Mouse (Mus musculus) urinary bladder, postnatal 10 days (tissue): ENCODE measurements around the gene Prr19.
"Not testable (repeated sequence)": the region's sequence is repeated elsewhere in the genome, so short reads cannot be mapped to it uniquely, and the experiment has no call there.

Experiments
- DNase-seq: peaks from one replicate; pipeline ENCODE4 v3.0.0; 2022; ENCODE audit warnings: low spot score

Prr19 gene

DNA sequence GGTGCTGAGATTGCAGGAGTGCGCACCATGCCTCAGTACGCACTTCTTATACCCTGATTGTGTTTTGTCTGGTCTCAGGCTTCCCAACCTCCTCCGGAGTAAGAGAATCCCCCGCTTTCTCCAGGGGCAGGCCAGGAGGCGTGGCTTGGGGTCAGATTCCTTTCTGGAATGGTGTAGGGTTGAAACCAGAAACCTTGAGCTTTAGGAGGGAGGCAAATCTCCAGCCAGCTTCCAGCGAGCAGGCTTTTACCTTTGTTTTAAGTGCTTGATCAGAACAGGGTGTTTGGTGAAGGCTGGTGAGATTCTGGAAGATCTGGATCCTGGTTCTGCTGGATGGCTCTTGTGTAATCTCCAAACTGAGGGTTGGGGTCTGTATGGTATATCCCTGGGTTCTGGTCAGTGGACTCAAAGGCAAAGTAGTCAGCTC lies 20.9 kb downstream of the Prr19 start:
- no peak for DNase-seq

DNA sequence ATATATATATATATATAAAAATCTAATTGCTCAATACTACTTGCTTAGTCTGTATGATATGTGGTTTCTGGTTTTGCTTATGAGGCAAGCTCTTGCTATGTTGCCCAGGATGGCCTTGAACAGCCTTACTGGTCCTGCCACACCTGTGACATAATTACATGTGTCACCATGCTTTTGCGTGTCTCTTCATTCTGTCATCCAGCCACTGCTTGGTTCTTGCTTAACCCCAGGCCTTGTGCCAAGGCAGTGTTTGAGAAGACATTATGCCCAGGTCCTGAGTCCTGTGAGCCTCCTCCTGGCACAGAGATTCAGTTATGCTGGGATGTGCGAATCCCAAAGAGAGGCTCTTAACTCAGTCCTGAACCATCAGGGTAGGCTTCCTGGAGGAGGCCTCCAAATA lies 22.0 kb downstream of the Prr19 start:
- DNase-seq, result no peak

DNA sequence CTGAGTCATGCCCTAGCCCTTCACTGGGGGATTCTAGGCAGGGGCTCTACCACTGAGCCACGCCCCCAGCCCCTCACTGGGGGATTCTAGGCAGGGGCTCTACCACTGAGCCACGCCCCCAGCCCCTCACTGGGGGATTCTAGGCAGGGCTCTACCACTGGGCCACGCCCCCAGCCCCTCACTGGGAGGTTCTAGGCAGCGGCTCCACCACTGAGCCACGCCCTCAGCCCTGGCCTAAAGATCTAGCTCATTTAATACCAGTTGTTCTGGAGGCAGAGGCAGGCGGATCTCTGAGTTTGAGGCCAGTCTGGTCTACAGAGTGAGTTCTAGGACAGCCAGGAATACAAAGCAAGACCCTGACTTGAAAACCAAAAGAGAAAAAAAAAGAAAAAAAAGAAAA lies 24.2 kb downstream of the Prr19 start:
- not testable (repeated sequence) for DNase-seq

DNA sequence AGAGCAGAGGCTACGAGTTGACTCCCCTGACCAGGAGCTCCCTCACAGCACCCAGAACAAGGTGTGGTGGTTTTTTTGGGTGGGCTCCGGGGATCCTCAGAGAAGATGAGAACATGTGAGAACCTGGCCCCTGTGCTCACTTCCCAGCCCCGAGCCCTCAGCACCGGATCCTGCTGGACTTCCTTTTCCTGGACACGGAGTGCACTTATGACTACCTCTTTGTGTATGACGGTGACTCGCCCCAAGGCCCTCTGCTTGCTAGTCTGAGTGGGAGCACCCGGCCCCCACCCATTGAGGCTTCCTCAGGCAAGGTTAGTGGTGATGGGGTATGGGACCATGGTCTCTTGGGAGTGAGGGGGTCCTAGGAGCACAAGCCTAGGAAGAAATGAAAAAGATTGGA lies 25.0 kb downstream of the Prr19 start:
- DNase-seq, result no peak

- DNase-seq, result no peak
Measured at GRCm38 (mm10) chr7:25333596-25334307, 32.5 kb downstream of the Prr19 start.

DNA sequence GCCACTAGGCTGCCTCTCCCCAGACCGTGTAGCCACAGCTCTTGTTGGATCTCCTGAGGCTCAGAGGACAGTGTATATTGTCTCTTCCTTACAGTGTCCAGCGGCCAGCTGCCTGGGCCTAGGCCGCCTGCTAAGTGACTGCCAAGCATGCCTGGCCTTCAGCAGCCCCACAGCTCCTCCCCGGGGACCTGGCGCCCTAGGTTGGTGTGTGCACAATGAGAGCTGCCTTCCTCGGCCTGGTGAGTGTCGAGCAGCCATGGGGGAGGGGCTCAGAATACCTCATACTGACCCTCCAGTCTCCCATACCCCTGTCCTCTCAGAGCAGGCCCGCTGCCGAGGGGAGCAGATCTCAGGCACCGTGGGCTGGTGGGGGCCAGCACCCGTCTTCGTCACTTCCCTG lies 33.3 kb downstream of the Prr19 start:
- DNase-seq, result no peak

- DNase-seq, result no peak
Measured at GRCm38 (mm10) chr7:25339329-25339728, 38.1 kb downstream of the Prr19 start.

GRCm38 (mm10) chr7:25341000-25341784 lies 40.0 kb downstream of the Prr19 start:
- DNase-seq, result no peak

- DNase-seq, result no peak
Measured at GRCm38 (mm10) chr7:25348861-25349260, 47.6 kb downstream of the Prr19 start.
